Mouse (Mus musculus): Measurements from ENCODE around the gene Tctex1d4.

DNA sequence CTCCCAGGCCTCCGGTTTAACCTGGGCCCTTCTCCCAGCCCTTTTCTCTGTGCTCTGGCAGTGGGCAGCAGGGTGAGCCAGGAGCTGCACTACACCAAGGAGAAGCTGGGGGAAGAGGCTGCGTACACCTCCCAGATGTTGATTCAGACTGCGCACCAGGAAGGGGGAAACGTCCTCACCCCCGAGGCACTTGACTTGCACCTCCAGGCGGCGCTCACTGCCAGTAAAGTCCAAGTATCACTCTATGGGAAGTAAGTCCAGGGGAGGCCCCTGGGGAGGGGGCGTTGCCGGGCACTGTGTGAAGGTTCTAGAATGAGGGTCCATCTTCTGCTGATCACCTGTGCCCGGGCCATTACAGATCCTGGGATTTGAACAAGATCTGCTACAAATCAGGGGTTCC is 21.9 kb upstream of the Tctex1d4 start:
- TF ChIP-seq CTCF (IDR thresholded peaks at IDR 0.05; ENCODE audit: borderline replicate concordance, insufficient read depth, low read length) (no peak), POLR2A (IDR thresholded peaks at IDR 0.05; ENCODE audit: low read depth, low read length) (no peak)

Measured in embryonic fibroblast, embryonic 13.5 days (primary cell).